Mouse (Mus musculus) myocyte (in vitro differentiated cells): ENCODE results near the gene Kcnh7.

Source experiments
- CEBPB ChIP-seq: IDR thresholded peaks from 2 replicates; pipeline ENCODE4 v1.6.1; 2011; ENCODE audit warnings: mild to moderate bottlenecking, moderate library complexity; ENCODE audit not compliant: poor library complexity, insufficient read depth, severe bottlenecking
- MAX ChIP-seq: IDR thresholded peaks from one replicate; pipeline ENCODE4 v1.6.1; 2011; ENCODE audit warnings: low read depth, mild to moderate bottlenecking, control low read depth
- MYOG ChIP-seq, 3 experiments: IDR thresholded peaks; one replicate each; pipeline ENCODE4 v1.6.1; 2011; ENCODE audit warnings: control low read depth in 2 of 3, low read depth in 2 of 3, mild to moderate bottlenecking in 2 of 3; ENCODE audit not compliant: insufficient read length in 2 of 3, control insufficient read depth in 1 of 3, insufficient read depth in 1 of 3
- POLR2A ChIP-seq: IDR thresholded peaks from one replicate; pipeline ENCODE4 v1.6.1; 2011; ENCODE audit warnings: low read depth, mild to moderate bottlenecking, control low read depth, moderate library complexity; ENCODE audit not compliant: insufficient read length
- POLR2AphosphoS2 ChIP-seq: IDR thresholded peaks from one replicate; pipeline ENCODE4 v1.6.1; 2011; ENCODE audit warnings: low read depth, control low read depth; ENCODE audit not compliant: insufficient read length
- USF1 ChIP-seq: IDR thresholded peaks from one replicate; pipeline ENCODE4 v1.6.1; 2011; ENCODE audit warnings: low read depth, mild to moderate bottlenecking, control low read depth, moderate library complexity

- TF ChIP-seq MYOG (IDR thresholded peaks at IDR 0.05; ENCODE audit: control insufficient read depth in 1 of 3, insufficient read depth in 1 of 3, insufficient read length in 2 of 3, low read depth in 2 of 3) (no peak), CEBPB (no peak), POLR2A (no peak), USF1 (no peak), POLR2AphosphoS2 (no peak), MAX (no peak)
These were observed 1.9 kb upstream of the Kcnh7 start for GRCm38 (mm10) chr2:63186014-63186413.
